Mouse (Mus musculus) neural tube, embryonic 11.5 days (tissue): ENCODE measurements around the gene Hba-a1. TPM values are rescaled to one million over a fixed set of nuclear protein-coding genes. Genes with fewer than 3 reads are reported as not detected.
"Not testable (repeated sequence)": the region's sequence is repeated elsewhere in the genome, so short reads cannot be mapped to it uniquely, and the experiment has no call there.

Source experiments
- ATAC-seq: fragments of 200-750 bp; cut with Nextera tagmentation; 2 replicates; pipeline ENCODE4 v1.8.0; 2017; ENCODE audit warnings: moderate number of reproducible peaks, mild to moderate bottlenecking, moderate TSS enrichment, moderate library complexity; ENCODE audit not compliant: insufficient read depth, low FRiP score, low TSS enrichment
- DNase-seq: peaks from one replicate; pipeline ENCODE4 v3.0.0-alpha.2; 2015; ENCODE audit warnings: low spot score
- H3K27ac ChIP-seq: fragments of 300-500 bp; sonication (generic); 2 replicates; pipeline ENCODE4 v1.5.1; 2014; ENCODE audit warnings: low read depth, mild to moderate bottlenecking, low read length
- H3K27me3 ChIP-seq: fragments of 300-500 bp; sonication (generic); 2 replicates; pipeline ENCODE4 v1.6.1; 2014; ENCODE audit warnings: mild to moderate bottlenecking, low read length, mixed read lengths; ENCODE audit not compliant: control insufficient read depth, insufficient read depth
- H3K36me3 ChIP-seq: fragments of 300-500 bp; sonication (generic); 2 replicates; pipeline ENCODE4 v1.6.1; 2014; ENCODE audit warnings: mild to moderate bottlenecking, low read length, moderate library complexity, mixed read lengths; ENCODE audit not compliant: control insufficient read depth, insufficient read depth
- H3K4me1 ChIP-seq: fragments of 300-500 bp; sonication (generic); 2 replicates; pipeline ENCODE4 v1.6.1; 2014; ENCODE audit warnings: low read length, mixed read lengths; ENCODE audit not compliant: control insufficient read depth, insufficient read depth
- H3K4me2 ChIP-seq: fragments of 300-500 bp; sonication (generic); 2 replicates; pipeline ENCODE4 v1.6.1; 2014; ENCODE audit warnings: low read depth, mild to moderate bottlenecking, moderate library complexity
- H3K4me3 ChIP-seq: fragments of 300-500 bp; sonication (generic); 2 replicates; pipeline ENCODE4 v1.5.1; 2014; ENCODE audit warnings: low read depth, low read length
- H3K9ac ChIP-seq: fragments of 300-500 bp; sonication (generic); 2 replicates; pipeline ENCODE4 v1.6.1; 2014; ENCODE audit warnings: mild to moderate bottlenecking, low read length
- H3K9me3 ChIP-seq: fragments of 300-500 bp; sonication (generic); 2 replicates; pipeline ENCODE4 v1.6.1; 2016; ENCODE audit warnings: low read length; ENCODE audit not compliant: control insufficient read depth
- WGBS: fragments of 180-500 bp; shearing (Covaris S2); extraction: QIAGEN DNeasy Blood & Tissue Kit; methylation state at CpG from one replicate; pipeline ENCODE4 v1.1.7; 2014; 5-methylcytosine and 5-hydroxymethylcytosine counted together
- polyA plus RNA-seq: library from polyadenylated mRNA; unstranded; fragments of >200 nt; fragmentation: Nextera tagmentation; extraction: Ambion mirVana; gene quantifications from 2 replicates; pipeline ENCODE4 v1.2.1, GENCODE M21; 2014

The Hba-a1 gene
- polyA plus RNA-seq, 1 experiment from 2014 or later: 2,190 TPM

- not testable (repeated sequence) for ATAC-seq, H3K27me3 ChIP-seq, H3K9me3 ChIP-seq, H3K36me3 ChIP-seq, H3K4me3 ChIP-seq, H3K9ac ChIP-seq, H3K27ac ChIP-seq, DNase-seq, H3K4me1 ChIP-seq, H3K4me2 ChIP-seq
- no CpG with 5 or more reads among the region's 4 CpGs for WGBS
These were observed 12.9 kb downstream of the Hba-a1 start, which contains the start of gene Hba-a2 for GRCm38 (mm10) chr11:32296203-32296602. Gene Hba-a2, plus strand, starts transcription at chr11:32296489.

GRCm38 (mm10) chr11:32297417-32297816, 14.1 kb downstream of the Hba-a1 start:
- not testable (repeated sequence) for H3K27ac ChIP-seq, H3K4me3 ChIP-seq, DNase-seq, H3K4me2 ChIP-seq, H3K9ac ChIP-seq, ATAC-seq, H3K4me1 ChIP-seq, H3K27me3 ChIP-seq, H3K36me3 ChIP-seq, H3K9me3 ChIP-seq
- 54% methylated on average over 2 of the region's 2 CpGs for WGBS

GRCm38 (mm10) chr11:32297866-32298531, 14.7 kb downstream of the Hba-a1 start:
- no peak overlapping the region for H3K4me2 ChIP-seq
- no peaks in the 10 kb centered on the region for H3K9me3 ChIP-seq
- no peak overlapping the region for H3K9ac ChIP-seq
- H3K36me3 ChIP-seq: no peaks in the 10 kb centered on the region
- 89% methylated on average over 1 of the region's 1 CpGs for WGBS
- no peaks in the 10 kb centered on the region for H3K4me1 ChIP-seq
- no peak overlapping the region for H3K27ac ChIP-seq
- no peak for DNase-seq
- no peak for ATAC-seq
- no peaks in the 10 kb centered on the region for H3K27me3 ChIP-seq
- H3K4me3 ChIP-seq: no peak overlapping the region

- 93% methylated on average over 2 of the region's 2 CpGs for WGBS
- H3K4me3 ChIP-seq: no peak overlapping the region
These were observed 15.2 kb downstream of the Hba-a1 start for GRCm38 (mm10) chr11:32298532-32298918.

GRCm38 (mm10) chr11:32299865-32300264, 16.6 kb downstream of the Hba-a1 start, which contains the start of gene Hbq1a:
Gene Hbq1a, plus strand, starts transcription at chr11:32300069.
- 5% methylated on average over 16 of the region's 16 CpGs for WGBS
- peak; percentile 64 for DNase-seq

More at GRCm38 (mm10) chr11:32298532-32298918, 15.2 kb downstream of the Hba-a1 start:
- Histone ChIP-seq H3K4me1 (no peaks in the 10 kb centered on the region), H3K36me3 (no peaks in the 10 kb centered on the region), H3K9ac (no peak overlapping the region), H3K27ac (no peak overlapping the region), H3K27me3 (no peaks in the 10 kb centered on the region), H3K9me3 (no peaks in the 10 kb centered on the region), H3K4me2 (no peak overlapping the region)
- ATAC-seq (no peak), DNase-seq (no peak)

GRCm38 (mm10) chr11:32300279-32301267, 17.3 kb downstream of the Hba-a1 start:
- Histone ChIP-seq H3K4me3 (no peak overlapping the region), H3K36me3 (no peaks in the 10 kb centered on the region), H3K27ac (no peak overlapping the region), H3K4me1 (no peaks in the 10 kb centered on the region), H3K27me3 (no peaks in the 10 kb centered on the region), H3K9ac (no peak overlapping the region), H3K9me3 (no peaks in the 10 kb centered on the region), H3K4me2 (peak overlapping the region; percentile 27; the same call in 1 of the 2 replicates)
- 56% methylated on average over 14 of the region's 17 CpGs for WGBS
- DNase-seq: no peak
- ATAC-seq: no peak

More at GRCm38 (mm10) chr11:32299865-32300264, 16.6 kb downstream of the Hba-a1 start, which contains the start of gene Hbq1a:
- H3K27ac ChIP-seq, H3K4me1 ChIP-seq, H3K9me3 ChIP-seq, H3K36me3 ChIP-seq, H3K27me3 ChIP-seq, H3K4me3 ChIP-seq, H3K9ac ChIP-seq: not testable (repeated sequence)
- H3K4me2 ChIP-seq: peak within 1 kb of the TSS; percentile 27; the same call in 1 of the 2 replicates
- peak; percentile 48; the same call in 1 of the 2 replicates for ATAC-seq

- no peak overlapping the region for H3K4me2 ChIP-seq
- H3K4me3 ChIP-seq: no peak overlapping the region
- H3K36me3 ChIP-seq: no peaks in the 10 kb centered on the region
- no peaks in the 10 kb centered on the region for H3K9me3 ChIP-seq
- H3K4me1 ChIP-seq: no peaks in the 10 kb centered on the region
- H3K27ac ChIP-seq: no peak overlapping the region
- ATAC-seq (no peak), DNase-seq (no peak)
- WGBS: 68% methylated on average over 1 of the region's 1 CpGs
- no peaks in the 10 kb centered on the region for H3K27me3 ChIP-seq
- H3K9ac ChIP-seq: no peak overlapping the region
These were observed 18.2 kb downstream of the Hba-a1 start for GRCm38 (mm10) chr11:32301506-32301905.

- H3K9me3 ChIP-seq: no peaks in the 10 kb centered on the region
- no peaks in the 10 kb centered on the region for H3K4me1 ChIP-seq
- H3K36me3 ChIP-seq: no peaks in the 10 kb centered on the region
- no peak overlapping the region for H3K4me2 ChIP-seq
- WGBS: 49% methylated on average over 2 of the region's 2 CpGs
- no peak overlapping the region for H3K4me3 ChIP-seq
- no peaks in the 10 kb centered on the region for H3K27me3 ChIP-seq
- no peak overlapping the region for H3K9ac ChIP-seq
- ATAC-seq (no peak), DNase-seq (no peak)
- H3K27ac ChIP-seq: no peak overlapping the region
These were observed 19.6 kb downstream of the Hba-a1 start for GRCm38 (mm10) chr11:32302824-32303419.
